Mouse (Mus musculus) MEL (cell line): Measurements from ENCODE around the gene Defb20. TPM values are rescaled to one million over a fixed set of nuclear protein-coding genes. Genes with fewer than 3 reads are reported as not detected.

ENCODE experiments used
- DNase-seq: peaks from one replicate; pipeline ENCODE4 v3.0.0; 2011; ENCODE audit warnings: low read depth, low spot score
- H3K27ac ChIP-seq: 2 replicates; pipeline ENCODE4 v1.5.1; 2012; ENCODE audit warnings: low read depth, mild to moderate bottlenecking, control low read depth, low read length, moderate library complexity; ENCODE audit not compliant: control insufficient read depth
- H3K27me3 ChIP-seq, 2 experiments: fragments of 150-350 bp in 1 of 2; sonication (generic) in 1 of 2; 2 replicates each; pipeline ENCODE4 v1.6.1; 2012; ENCODE audit warnings: low read length in 2 of 2, mild to moderate bottlenecking in 2 of 2, improper control_type of control experiment in 1 of 2, moderate library complexity in 1 of 2; ENCODE audit not compliant: insufficient read depth in 2 of 2, control insufficient read depth in 1 of 2
- H3K36me3 ChIP-seq, 2 experiments: 2 replicates each; pipeline ENCODE4 v1.6.1; 2012 to 2014; ENCODE audit warnings: low read length in 2 of 2, improper control_type of control experiment in 1 of 2, inconsistent platforms in 1 of 2, mild to moderate bottlenecking in 1 of 2; ENCODE audit not compliant: insufficient read depth in 2 of 2, control insufficient read depth in 1 of 2
- H3K4me1 ChIP-seq, 2 experiments: fragments of 150-350 bp in 1 of 2; sonication (generic) in 1 of 2; 2 replicates each; pipeline ENCODE4 v1.6.1; 2012; ENCODE audit warnings: low read length in 2 of 2, improper control_type of control experiment in 1 of 2, mild to moderate bottlenecking in 1 of 2; ENCODE audit not compliant: insufficient read depth in 2 of 2, control insufficient read depth in 1 of 2
- H3K4me3 ChIP-seq, 2 experiments: fragments of 150-350 bp in 1 of 2; sonication (generic) in 1 of 2; 2 replicates each; pipeline ENCODE4 v1.5.1; 2012; ENCODE audit warnings: low read depth in 2 of 2, low read length in 2 of 2, mild to moderate bottlenecking in 2 of 2, moderate library complexity in 2 of 2, control low read depth in 1 of 2, improper control_type of control experiment in 1 of 2; ENCODE audit not compliant: control insufficient read depth in 1 of 2, insufficient read depth in 1 of 2
- H3K79me2 ChIP-seq: 2 replicates; pipeline ENCODE4 v1.6.1; 2012; ENCODE audit warnings: mild to moderate bottlenecking, low read length, moderate library complexity; ENCODE audit not compliant: control insufficient read depth, poor library complexity, insufficient read depth
- H3K9ac ChIP-seq: 2 replicates; pipeline ENCODE4 v1.6.1; 2012; ENCODE audit warnings: low read depth, mild to moderate bottlenecking, control low read depth, low read length, moderate library complexity; ENCODE audit not compliant: control insufficient read depth, poor library complexity, severe bottlenecking
- H3K9me3 ChIP-seq: fragments of 150-350 bp; sonication (generic); replicated peaks from 2 replicates; pipeline ENCODE4 v1.6.1; 2012; ENCODE audit warnings: mild to moderate bottlenecking, low read length, improper control_type of control experiment, moderate library complexity; ENCODE audit not compliant: insufficient read depth
- BHLHE40 ChIP-seq: IDR thresholded peaks from 2 replicates; pipeline ENCODE4 v1.6.1; 2012; ENCODE audit warnings: low read depth, mild to moderate bottlenecking, inconsistent platforms, low read length, improper control_type of control experiment, borderline replicate concordance
- CTCF ChIP-seq, 3 experiments: IDR thresholded peaks in 2 of 3; conservative IDR thresholded peaks in 1 of 3; 2 replicates each; pipeline ENCODE4 v1.5.1; 2011 to 2012; ENCODE audit warnings: low read length in 3 of 3, low read depth in 2 of 3, mild to moderate bottlenecking in 2 of 3, improper control_type of control experiment in 1 of 3, inconsistent platforms in 1 of 3, mixed read lengths in 1 of 3, moderate library complexity in 1 of 3; ENCODE audit not compliant: control insufficient read depth in 1 of 3, insufficient read depth in 1 of 3, poor library complexity in 1 of 3, severe bottlenecking in 1 of 3
- GABPA ChIP-seq: IDR thresholded peaks from 2 replicates; pipeline ENCODE4 v1.6.1; 2012; ENCODE audit warnings: low read depth, mild to moderate bottlenecking, inconsistent platforms, low read length, improper control_type of control experiment, moderate library complexity
- HCFC1 ChIP-seq: IDR thresholded peaks from 2 replicates; pipeline ENCODE4 v1.6.1; 2012; ENCODE audit warnings: low read depth, mild to moderate bottlenecking, inconsistent platforms, low read length, improper control_type of control experiment, moderate library complexity
- JUND ChIP-seq: IDR thresholded peaks from 2 replicates; pipeline ENCODE4 v1.6.1; 2011; ENCODE audit warnings: low read depth, mild to moderate bottlenecking, improper control_type of control experiment, low read length
- MAX ChIP-seq: IDR thresholded peaks from 2 replicates; pipeline ENCODE4 v1.6.1; 2011; ENCODE audit warnings: low read length, improper control_type of control experiment
- MYC ChIP-seq: IDR thresholded peaks from 2 replicates; pipeline ENCODE4 v1.6.1; 2011; ENCODE audit warnings: low read depth, mild to moderate bottlenecking, low read length, improper control_type of control experiment, moderate library complexity
- NELFE ChIP-seq: IDR thresholded peaks from 2 replicates; pipeline ENCODE4 v1.6.1; 2011; ENCODE audit warnings: low read depth, low read length, improper control_type of control experiment
- NRF1 ChIP-seq: IDR thresholded peaks from 2 replicates; pipeline ENCODE4 v1.6.1; 2014; ENCODE audit warnings: low read depth, mild to moderate bottlenecking, inconsistent platforms, low read length, improper control_type of control experiment, moderate library complexity; ENCODE audit not compliant: poor library complexity, insufficient read depth, severe bottlenecking
- POLR2A ChIP-seq, 2 experiments: IDR thresholded peaks; 2 replicates each; pipeline ENCODE4 v1.6.1; 2011 to 2012; ENCODE audit warnings: low read length in 2 of 2, mild to moderate bottlenecking in 2 of 2, control low read depth in 1 of 2, improper control_type of control experiment in 1 of 2, low read depth in 1 of 2, moderate library complexity in 1 of 2; ENCODE audit not compliant: control insufficient read depth in 1 of 2, insufficient read depth in 1 of 2, poor library complexity in 1 of 2
- RAD21 ChIP-seq: IDR thresholded peaks from 2 replicates; pipeline ENCODE4 v1.6.1; 2011; ENCODE audit warnings: mild to moderate bottlenecking, low read depth, low read length, improper control_type of control experiment
- RCOR1 ChIP-seq: IDR thresholded peaks from 2 replicates; pipeline ENCODE4 v1.6.1; 2012; ENCODE audit warnings: low read depth, mild to moderate bottlenecking, inconsistent platforms, low read length, improper control_type of control experiment
- SMC3 ChIP-seq: IDR thresholded peaks from 2 replicates; pipeline ENCODE4 v1.6.1; 2011; ENCODE audit warnings: low read depth, low read length, improper control_type of control experiment
- TAL1 ChIP-seq: IDR thresholded peaks from 2 replicates; pipeline ENCODE4 v1.6.1; 2012; ENCODE audit warnings: mild to moderate bottlenecking, inconsistent platforms, low read length, moderate library complexity, mixed read lengths
- TCF12 ChIP-seq: IDR thresholded peaks from 2 replicates; pipeline ENCODE4 v1.6.1; 2014; ENCODE audit warnings: low read depth, mild to moderate bottlenecking, inconsistent platforms, low read length, improper control_type of control experiment, moderate library complexity
- USF1 ChIP-seq: IDR thresholded peaks from 2 replicates; pipeline ENCODE4 v1.6.1; 2014; ENCODE audit warnings: low read depth, mild to moderate bottlenecking, inconsistent platforms, low read length, improper control_type of control experiment, moderate library complexity
- ZC3H11A ChIP-seq: IDR thresholded peaks from 2 replicates; pipeline ENCODE4 v1.6.1; 2012; ENCODE audit warnings: low read depth, mild to moderate bottlenecking, inconsistent platforms, low read length, improper control_type of control experiment
- ZKSCAN1 ChIP-seq: IDR thresholded peaks from 2 replicates; pipeline ENCODE4 v1.6.1; 2012; ENCODE audit warnings: low read depth, mild to moderate bottlenecking, inconsistent platforms, low read length, improper control_type of control experiment, moderate library complexity
- ZMIZ1 ChIP-seq: IDR thresholded peaks from 2 replicates; pipeline ENCODE4 v1.6.1; 2012; ENCODE audit warnings: low read depth, mild to moderate bottlenecking, inconsistent platforms, low read length, improper control_type of control experiment, moderate library complexity
- ZNF384 ChIP-seq: IDR thresholded peaks from 2 replicates; pipeline ENCODE4 v1.6.1; 2012; ENCODE audit warnings: low read depth, mild to moderate bottlenecking, inconsistent platforms, low read length, improper control_type of control experiment
- polyA plus RNA-seq, 2 experiments: library from polyadenylated mRNA; stranded (reverse) in 1 of 2; unstranded in 1 of 2; fragments of >175 nt in 1 of 2; fragments of >200 nt in 1 of 2; gene quantifications; 2 replicates each; pipeline versions ENCODE4 v1.2.1 to v1.2.4; 2012; ENCODE audit warnings: low replicate concordance in 2 of 2, low read depth in 1 of 2; ENCODE audit not compliant: insufficient read length in 2 of 2, insufficient read depth in 1 of 2, missing spikeins in 1 of 2
- total RNA-seq: library from RNA; depleted of rRNA; stranded (reverse); fragments of 300-350 nt; gene quantifications from 2 replicates; pipeline ENCODE4 v1.2.3, GENCODE M21; 2012

The Defb20 gene
- total and polyA plus RNA-seq, 3 experiments: not detected

GRCm38 (mm10) chr2:152470973-152471372, 5.9 kb upstream of the Defb20 start (continued):
- no peak for TF ChIP-seq ZMIZ1
- TF ChIP-seq NRF1: no peak
- no peak for TF ChIP-seq RCOR1
- TF ChIP-seq ZC3H11A: peak; percentile 38; the same call in 1 of the 2 replicates
- TF ChIP-seq HCFC1: no peak
- peak; percentile 66 for TF ChIP-seq RAD21
- no peak for TF ChIP-seq NELFE
- TF ChIP-seq MYC: no peak
- TF ChIP-seq MAX: no peak

DNA sequence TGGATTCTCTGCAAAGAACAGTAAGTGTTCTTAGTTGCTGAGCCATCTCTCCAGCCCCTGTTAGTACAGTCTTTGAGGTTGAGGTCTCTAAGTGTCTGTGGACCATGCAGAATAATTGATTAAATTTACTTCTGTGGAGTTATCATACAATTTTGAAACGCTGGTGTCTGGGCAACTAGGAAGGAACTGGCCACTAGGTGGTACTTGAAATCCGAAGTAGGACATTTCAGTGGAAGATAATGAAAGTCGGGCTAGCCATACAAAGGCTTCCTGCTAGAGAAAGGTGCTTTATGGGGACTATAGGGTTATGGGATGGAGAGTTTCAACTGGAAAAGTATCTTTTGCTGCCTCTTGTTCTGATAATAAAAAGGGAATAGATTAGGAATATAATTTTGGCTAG, 4.4 kb upstream of the Defb20 start:
- Histone ChIP-seq H3K79me2 (no peaks in the 10 kb centered on the region), H3K9ac (no peak overlapping the region), H3K4me1 (no peaks in the 10 kb centered on the region), H3K27me3 (peaks cover 4 to 11% of the 10 kb centered on the region in 2 experiments), H3K4me3 (no peak overlapping the region), H3K27ac (no peak overlapping the region), H3K36me3 (no peaks in the 10 kb centered on the region), H3K9me3 (no peaks in the 10 kb centered on the region)
- DNase-seq: peak; percentile 20
- TF ChIP-seq TCF12 (no peak), SMC3 (peak; percentile 41), RAD21 (peak; percentile 36), USF1 (no peak), CTCF (IDR thresholded peaks at IDR 0.05 in 2 of 3, conservative IDR thresholded peaks at IDR 0.05 in 1 of 3; ENCODE audit: control insufficient read depth in 1 of 3, insufficient read depth in 1 of 3, low read depth in 2 of 3, low read length in 3 of 3, poor library complexity in 1 of 3, severe bottlenecking in 1 of 3) (peak in 2 of 3 experiments; percentile 10 to 50; a peak in 3 of 6 replicates), HCFC1 (no peak), TAL1 (no peak)

GRCm38 (mm10) chr2:152480881-152481280, 4.0 kb downstream of the Defb20 start:
- peak; percentile 14 for DNase-seq

More at GRCm38 (mm10) chr2:152480881-152481280, 4.0 kb downstream of the Defb20 start:
- no peaks in the 10 kb centered on the region for H3K79me2 ChIP-seq
- no peak overlapping the region for H3K4me3 ChIP-seq
- TF ChIP-seq POLR2A (IDR thresholded peaks at IDR 0.05; ENCODE audit: control insufficient read depth in 1 of 2, insufficient read depth in 1 of 2, low read depth in 1 of 2, low read length in 2 of 2, poor library complexity in 1 of 2): no peak
- TF ChIP-seq GABPA: no peak
- no peak for TF ChIP-seq RAD21
- TF ChIP-seq ZNF384: no peak
- no peak for TF ChIP-seq NELFE
- no peak for TF ChIP-seq CTCF (IDR thresholded peaks at IDR 0.05 in 2 of 3, conservative IDR thresholded peaks at IDR 0.05 in 1 of 3; ENCODE audit: control insufficient read depth in 1 of 3, insufficient read depth in 1 of 3, low read depth in 2 of 3, low read length in 3 of 3, poor library complexity in 1 of 3, severe bottlenecking in 1 of 3)
- no peak for TF ChIP-seq BHLHE40
- TF ChIP-seq ZKSCAN1: no peak
- no peak for TF ChIP-seq JUND
- no peak overlapping the region for H3K9ac ChIP-seq
- H3K9me3 ChIP-seq: no peaks in the 10 kb centered on the region
- H3K27ac ChIP-seq: no peak overlapping the region
- peaks cover 4 to 7% of the 10 kb centered on the region in 2 experiments for H3K27me3 ChIP-seq
- no peaks in the 10 kb centered on the region for H3K36me3 ChIP-seq
- H3K4me1 ChIP-seq: no peaks in the 10 kb centered on the region
